Mouse (Mus musculus): ENCODE data around the gene 2410015M20Rik. TPM values are rescaled to one million over a fixed set of nuclear protein-coding genes. Genes with fewer than 3 reads are reported as not detected.

2410015M20Rik gene
- polyA plus RNA-seq (2015; fragmentation: Nextera tagmentation; extraction: Ambion mirVana): 641 and 952 TPM in 2 replicates

GRCm38 (mm10) chr17:56609452-56610171, at the start of gene 2410015M20Rik:
Gene 2410015M20Rik (minus strand): TSS chr17:56609771.

GRCm38 (mm10) chr17:56627530-56628277, 18.1 kb upstream of the 2410015M20Rik start, which contains the start of gene Catsperd:
Gene Catsperd (plus strand): TSS chr17:56628143.

GRCm38 (mm10) chr17:56626754-56627470, 17.3 kb upstream of the 2410015M20Rik start, which contains the start of gene Lonp1:
Gene Lonp1 (minus strand): TSS chr17:56626887.

GRCm38 (mm10) chr17:56613236-56613844, 3.8 kb upstream of the 2410015M20Rik start, which contains the start of gene Rpl36:
Gene Rpl36 (plus strand): TSS chr17:56613416.

GRCm38 (mm10) chr17:56584257-56585130, 25.1 kb downstream of the 2410015M20Rik start, which contains the start of the genes Safb2 and Safb:
Gene Safb2 (minus strand): TSS chr17:56584585.
Gene Safb (plus strand): TSS chr17:56584825.

Other genes starting within 250 kb of the 2410015M20Rik start
- 52.6 and 62.0 TPM in 2 replicates for gene Ptprs, start 133.3 kb downstream of the 2410015M20Rik start, polyA plus RNA-seq (2015; fragmentation: Nextera tagmentation; extraction: Ambion mirVana)
- gene Znrf4, start 97.3 kb downstream of the 2410015M20Rik start, polyA plus RNA-seq (2015; fragmentation: Nextera tagmentation; extraction: Ambion mirVana): not detected in 2 replicates
- not detected in 2 replicates for gene Gm20219, start 55.4 kb downstream of the 2410015M20Rik start, polyA plus RNA-seq (2015; fragmentation: Nextera tagmentation; extraction: Ambion mirVana)
- 29.1 and 47.8 TPM in 2 replicates for gene Safb2, start 25.2 kb downstream of the 2410015M20Rik start, polyA plus RNA-seq (2015; fragmentation: Nextera tagmentation; extraction: Ambion mirVana)
- 37.7 and 44.7 TPM in 2 replicates for gene Safb, start 24.9 kb downstream of the 2410015M20Rik start, polyA plus RNA-seq (2015; fragmentation: Nextera tagmentation; extraction: Ambion mirVana)
- gene Rpl36, start 3.6 kb upstream of the 2410015M20Rik start, polyA plus RNA-seq (2015; fragmentation: Nextera tagmentation; extraction: Ambion mirVana): 2,312 and 3,349 TPM in 2 replicates
- 66.1 and 166 TPM in 2 replicates for gene Lonp1, start 17.1 kb upstream of the 2410015M20Rik start, polyA plus RNA-seq (2015; fragmentation: Nextera tagmentation; extraction: Ambion mirVana)
- gene Catsperd, start 18.4 kb upstream of the 2410015M20Rik start, polyA plus RNA-seq (2015; fragmentation: Nextera tagmentation; extraction: Ambion mirVana): 0.98 and 2.5 TPM in 2 replicates
- 37.1 and 48.7 TPM in 2 replicates for gene Ranbp3, start 63.5 kb upstream of the 2410015M20Rik start, polyA plus RNA-seq (2015; fragmentation: Nextera tagmentation; extraction: Ambion mirVana)
- 563 and 594 TPM in 2 replicates for gene Ndufa11, start 108.0 kb upstream of the 2410015M20Rik start, polyA plus RNA-seq (2015; fragmentation: Nextera tagmentation; extraction: Ambion mirVana)
- gene Vmac, start 108.3 kb upstream of the 2410015M20Rik start, polyA plus RNA-seq (2015; fragmentation: Nextera tagmentation; extraction: Ambion mirVana): 19.4 and 35.9 TPM in 2 replicates
- gene Nrtn, start 147.8 kb upstream of the 2410015M20Rik start, polyA plus RNA-seq (2015; fragmentation: Nextera tagmentation; extraction: Ambion mirVana): 14.4 and 16.2 TPM in 2 replicates
- gene Dus3l, start 155.0 kb upstream of the 2410015M20Rik start, polyA plus RNA-seq (2015; fragmentation: Nextera tagmentation; extraction: Ambion mirVana): 26.3 and 33.9 TPM in 2 replicates
- gene Prr22, start 160.5 kb upstream of the 2410015M20Rik start, polyA plus RNA-seq (2015; fragmentation: Nextera tagmentation; extraction: Ambion mirVana): 0.17 and 0.46 TPM in 2 replicates
- gene Rfx2, start 221.2 kb upstream of the 2410015M20Rik start, polyA plus RNA-seq (2015; fragmentation: Nextera tagmentation; extraction: Ambion mirVana): 2.0 and 3.3 TPM in 2 replicates